Mouse (Mus musculus): ENCODE measurements at regions not wholly inside any gene's neighbourhood (a gene's known extent, or its start where the extent isn't known, plus 50 kb on each side); places are given as distances from the start of the nearest gene placed in this dataset.

- no peak for ATAC-seq (replicated peaks; ENCODE audit: low FRiP score, poor library complexity, severe bottlenecking)
Measured at GRCm38 (mm10) chr1:80033121-80033520, 172.1 kb upstream of the Serpine2 start.

- no peak for ATAC-seq (replicated peaks; ENCODE audit: low FRiP score, poor library complexity, severe bottlenecking)
Measured at GRCm38 (mm10) chr1:80032464-80032863, 171.5 kb upstream of the Serpine2 start.

GRCm38 (mm10) chr1:80030635-80031034 lies 169.7 kb upstream of the Serpine2 start:
- peak; percentile 47 for ATAC-seq (replicated peaks; ENCODE audit: low FRiP score, poor library complexity, severe bottlenecking)

- ATAC-seq (replicated peaks; ENCODE audit: low FRiP score, poor library complexity, severe bottlenecking) = peak; percentile 91
Measured at GRCm38 (mm10) chr1:80030224-80030623, 169.2 kb upstream of the Serpine2 start.

GRCm38 (mm10) chr1:80025863-80026616 lies 165.1 kb upstream of the Serpine2 start:
- no peak for ATAC-seq (replicated peaks; ENCODE audit: low FRiP score, poor library complexity, severe bottlenecking)

GRCm38 (mm10) chr1:80023518-80024095 lies 162.6 kb upstream of the Serpine2 start:
- no peak for ATAC-seq (replicated peaks; ENCODE audit: low FRiP score, poor library complexity, severe bottlenecking)

- ATAC-seq (replicated peaks; ENCODE audit: low FRiP score, poor library complexity, severe bottlenecking) = no peak
Measured at GRCm38 (mm10) chr1:80021866-80022265, 160.9 kb upstream of the Serpine2 start.

- no peak for ATAC-seq (replicated peaks; ENCODE audit: low FRiP score, poor library complexity, severe bottlenecking)
Measured at GRCm38 (mm10) chr1:80018391-80019065, 157.5 kb upstream of the Serpine2 start.

GRCm38 (mm10) chr1:80015474-80015873 lies 154.5 kb upstream of the Serpine2 start:
- no peak for ATAC-seq (replicated peaks; ENCODE audit: low FRiP score, poor library complexity, severe bottlenecking)

GRCm38 (mm10) chr1:80014586-80014985 lies 153.6 kb upstream of the Serpine2 start:
- ATAC-seq (replicated peaks; ENCODE audit: low FRiP score, poor library complexity, severe bottlenecking) = no peak

- ATAC-seq (replicated peaks; ENCODE audit: low FRiP score, poor library complexity, severe bottlenecking) = no peak
Measured at GRCm38 (mm10) chr1:80010724-80011123, 149.7 kb upstream of the Serpine2 start.

GRCm38 (mm10) chr1:79999081-79999480 lies 138.1 kb upstream of the Serpine2 start:
- ATAC-seq (replicated peaks; ENCODE audit: low FRiP score, poor library complexity, severe bottlenecking) = peak; percentile 92

GRCm38 (mm10) chr1:79997911-79998310 lies 136.9 kb upstream of the Serpine2 start:
- no peak for ATAC-seq (replicated peaks; ENCODE audit: low FRiP score, poor library complexity, severe bottlenecking)

GRCm38 (mm10) chr1:79997456-79997855 lies 136.5 kb upstream of the Serpine2 start:
- ATAC-seq (replicated peaks; ENCODE audit: low FRiP score, poor library complexity, severe bottlenecking) = no peak

GRCm38 (mm10) chr1:79984721-79985120 lies 123.7 kb upstream of the Serpine2 start:
- no peak for ATAC-seq (replicated peaks; ENCODE audit: low FRiP score, poor library complexity, severe bottlenecking)

- no peak for ATAC-seq (replicated peaks; ENCODE audit: low FRiP score, poor library complexity, severe bottlenecking)
Measured at GRCm38 (mm10) chr1:79982678-79983280, 121.8 kb upstream of the Serpine2 start.

- ATAC-seq (replicated peaks; ENCODE audit: low FRiP score, poor library complexity, severe bottlenecking) = no peak
Measured at GRCm38 (mm10) chr1:79979863-79980262, 118.9 kb upstream of the Serpine2 start.

- ATAC-seq (replicated peaks; ENCODE audit: low FRiP score, poor library complexity, severe bottlenecking) = no peak
Measured at GRCm38 (mm10) chr1:79978156-79978555, 117.2 kb upstream of the Serpine2 start.

- no peak for ATAC-seq (replicated peaks; ENCODE audit: low FRiP score, poor library complexity, severe bottlenecking)
Measured at GRCm38 (mm10) chr1:79956121-79956520, 95.1 kb upstream of the Serpine2 start.

- ATAC-seq (replicated peaks; ENCODE audit: low FRiP score, poor library complexity, severe bottlenecking) = no peak
Measured at GRCm38 (mm10) chr1:79944231-79944630, 83.3 kb upstream of the Serpine2 start.

GRCm38 (mm10) chr1:79932435-79932834 lies 71.5 kb upstream of the Serpine2 start:
- no peak for ATAC-seq (replicated peaks; ENCODE audit: low FRiP score, poor library complexity, severe bottlenecking)
